Mouse (Mus musculus) heart, adult 2 months (tissue): ENCODE measurements at regions not wholly inside any gene's neighbourhood (a gene's known extent, or its start where the extent isn't known, plus 50 kb on each side); places are given as distances from the start of the nearest gene placed in this dataset.

Experiments used
- DNase-seq, 2 experiments: peaks; one replicate each; pipeline ENCODE4 v3.0.0; 2021
- H3K27ac ChIP-seq: fragments of 200-600 bp; 2 replicates; pipeline ENCODE4 v1.8.1; 2022
- H3K27me3 ChIP-seq: fragments of 200-500 bp; 2 replicates; pipeline ENCODE4 v1.6.1; 2012; ENCODE audit warnings: mild to moderate bottlenecking, low read length, inconsistent platforms, mixed read lengths; ENCODE audit not compliant: control insufficient read depth, insufficient read depth
- H3K36me3 ChIP-seq: fragments of 200-500 bp; 2 replicates; pipeline ENCODE4 v1.6.1; 2012; ENCODE audit warnings: low read length, inconsistent platforms; ENCODE audit not compliant: control insufficient read depth, insufficient read depth
- H3K4me1 ChIP-seq: fragments of 200-500 bp; 2 replicates; pipeline ENCODE4 v1.6.1; 2011; ENCODE audit warnings: low read length; ENCODE audit not compliant: control insufficient read depth, insufficient read depth
- H3K4me3 ChIP-seq: fragments of 200-600 bp; 2 replicates; pipeline ENCODE4 v1.8.1; 2022
- H3K79me2 ChIP-seq: fragments of 200-500 bp; replicated peaks from 2 replicates; pipeline ENCODE4 v1.6.1; 2012; ENCODE audit warnings: mild to moderate bottlenecking, inconsistent platforms, low read length, moderate library complexity, mixed read lengths; ENCODE audit not compliant: control insufficient read depth, insufficient read depth
- H3K9ac ChIP-seq: fragments of 200-500 bp; 2 replicates; pipeline ENCODE4 v1.6.1; 2012; ENCODE audit warnings: low read depth, mild to moderate bottlenecking, control low read depth, inconsistent platforms, low read length, mixed read lengths
- CTCF ChIP-seq: fragments of 200-600 bp; IDR thresholded peaks from 2 replicates; pipeline ENCODE4 v1.8.1; 2022; ENCODE audit warnings: antibody characterized with exemption, mild to moderate bottlenecking, moderate library complexity
- EP300 ChIP-seq: fragments of 200-500 bp; IDR thresholded peaks from 2 replicates; pipeline ENCODE4 v1.6.1; 2011; ENCODE audit warnings: low read depth, low read length, control low read depth; ENCODE audit not compliant: insufficient read depth
- POLR2A ChIP-seq: fragments of 200-500 bp; IDR thresholded peaks from 2 replicates; pipeline ENCODE4 v1.6.1; 2011; ENCODE audit warnings: mild to moderate bottlenecking, low read depth, low read length, control low read depth; ENCODE audit not compliant: insufficient read depth
- WGBS: fragments of 180-500 bp; shearing (Covaris S2); methylation state at CpG from one replicate; pipeline ENCODE4 v1.1.7; 2018; 5-methylcytosine and 5-hydroxymethylcytosine counted together
- intact Hi-C: fragments of 180-260 bp; cut with DNase I; formaldehyde crosslinking; loops from one replicate; pipeline ENCODE4 v1.15.1; 2025

- no peak overlapping the region for H3K4me3 ChIP-seq
- H3K27me3 ChIP-seq = no peaks in the 10 kb centered on the region
- H3K9ac ChIP-seq = peak overlapping the region; percentile 2; the same call in 1 of the 2 replicates
- peak in 1 of 2 experiments; percentile 31 for DNase-seq
- intact Hi-C loops = loop anchor here (1.0 to 5.0 kb wide), 6 partner anchors 14 to 314 kb away; no protein-coding TSS in a partner anchor
- 54% methylated on average over 10 of the region's 10 CpGs for WGBS
- H3K79me2 ChIP-seq = no peaks in the 10 kb centered on the region
- H3K4me1 ChIP-seq = peaks cover 26% of the 10 kb centered on the region
- H3K36me3 ChIP-seq = peaks cover 5% of the 10 kb centered on the region; the same call in 1 of the 2 replicates
- peak overlapping the region; percentile 95 for H3K27ac ChIP-seq
- 0 out of 2 replicates have a peak, but pooled peaks have one; percentile 16 for TF ChIP-seq EP300
- no peak for TF ChIP-seq CTCF
- no peak for TF ChIP-seq POLR2A
Measured at GRCm38 (mm10) chr14:76818256-76819010, 218.1 kb upstream of the Ccdc122 start.

GRCm38 (mm10) chr14:76817189-76817772 is 219.3 kb upstream of the Ccdc122 start:
- Histone ChIP-seq H3K4me3 (no peak overlapping the region), H3K27ac (peak overlapping the region; percentile 95), H3K4me1 (peaks cover 28% of the 10 kb centered on the region), H3K9ac (no peak overlapping the region), H3K79me2 (no peaks in the 10 kb centered on the region), H3K36me3 (peaks cover 5% of the 10 kb centered on the region; the same call in 1 of the 2 replicates), H3K27me3 (no peaks in the 10 kb centered on the region)
- DNase-seq = peak in 1 of 2 experiments; percentile 28
- intact Hi-C loops = loop anchor here (5.0 kb wide), 4 partner anchors 105 to 195 kb away; no protein-coding TSS in a partner anchor
- TF ChIP-seq CTCF = no peak
- no peak for TF ChIP-seq EP300
- TF ChIP-seq POLR2A = no peak
- 55% methylated on average over 5 of the region's 5 CpGs for WGBS

DNA sequence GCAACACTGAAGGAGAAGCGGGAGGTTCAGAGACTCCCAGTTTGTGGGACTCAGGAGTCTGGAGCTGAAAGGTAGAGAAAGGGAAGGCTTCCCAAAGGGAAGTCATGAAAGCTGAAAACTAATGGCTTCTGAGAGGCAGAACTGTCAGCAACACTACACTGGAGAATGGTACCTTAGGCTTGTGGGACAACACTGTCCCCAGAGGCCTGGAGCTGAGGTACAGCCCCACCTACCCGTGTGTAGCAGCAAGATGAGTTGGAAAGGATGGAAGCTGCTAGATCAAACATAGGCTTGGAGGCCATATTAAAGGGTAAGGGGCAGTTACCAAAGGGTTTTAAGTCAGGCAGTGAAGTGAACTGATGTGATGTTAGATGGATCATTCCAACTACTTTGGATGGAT is 219.9 kb upstream of the Ccdc122 start:
- H3K36me3 ChIP-seq = peaks cover 5% of the 10 kb centered on the region; the same call in 1 of the 2 replicates
- intact Hi-C loops = loop anchor here (5.0 kb wide), 4 partner anchors 104 to 194 kb away; no protein-coding TSS in a partner anchor
- no peak overlapping the region for H3K4me3 ChIP-seq
- no peak overlapping the region for H3K27ac ChIP-seq
- TF ChIP-seq POLR2A = no peak
- no peak for TF ChIP-seq EP300
- no peak for TF ChIP-seq CTCF
- H3K27me3 ChIP-seq = no peaks in the 10 kb centered on the region
- peaks cover 30% of the 10 kb centered on the region for H3K4me1 ChIP-seq
- H3K79me2 ChIP-seq = no peaks in the 10 kb centered on the region
- 93% methylated on average over 2 of the region's 2 CpGs for WGBS
- no peak overlapping the region for H3K9ac ChIP-seq
- no peak for DNase-seq

DNA sequence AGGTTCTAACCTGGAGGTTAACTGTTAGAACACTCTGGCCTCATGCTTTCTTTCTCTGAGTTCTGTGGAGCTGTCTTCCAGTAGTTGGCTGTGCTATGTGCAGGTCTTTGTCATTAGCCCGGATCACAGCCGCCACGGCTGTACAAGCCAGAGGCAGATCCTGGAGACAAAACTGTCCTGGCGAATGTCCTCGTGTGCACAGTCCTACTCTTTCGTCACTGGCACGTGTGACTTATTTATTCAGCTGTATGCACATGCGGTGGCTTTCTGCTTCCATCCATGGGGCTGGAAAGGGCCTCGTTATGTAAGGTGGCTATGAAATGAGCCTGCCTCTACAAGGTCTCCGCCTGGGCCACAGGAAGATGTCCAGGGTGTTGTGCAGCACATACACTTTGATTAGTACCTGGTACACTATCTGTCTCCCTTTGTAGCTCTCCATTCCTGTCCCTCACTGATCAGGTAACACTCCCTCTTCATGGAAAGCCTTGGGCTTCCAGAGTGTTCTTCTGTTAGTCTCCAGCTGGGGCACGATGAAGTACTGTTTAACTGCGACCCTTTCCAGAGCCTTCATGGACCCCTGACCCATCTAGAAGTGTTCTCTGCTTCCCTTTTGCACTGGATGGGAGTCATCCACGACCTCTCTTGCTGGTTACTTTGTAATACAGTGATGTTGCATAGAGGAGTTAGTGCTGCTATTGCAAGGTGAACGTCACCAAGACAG is 224.3 kb upstream of the Ccdc122 start:
- H3K4me3 ChIP-seq = no peak overlapping the region
- no peaks in the 10 kb centered on the region for H3K79me2 ChIP-seq
- no peak for DNase-seq
- intact Hi-C loops = no loop called here
- no peak overlapping the region for H3K9ac ChIP-seq
- TF ChIP-seq EP300 = no peak
- no peak for TF ChIP-seq CTCF
- 66% methylated on average over 14 of the region's 14 CpGs for WGBS
- peaks cover 8% of the 10 kb centered on the region for H3K4me1 ChIP-seq
- no peak overlapping the region for H3K27ac ChIP-seq
- H3K36me3 ChIP-seq = peaks cover 3% of the 10 kb centered on the region; the same call in 1 of the 2 replicates
- no peaks in the 10 kb centered on the region for H3K27me3 ChIP-seq

- no peak overlapping the region for H3K9ac ChIP-seq
- no peak for DNase-seq
Measured at GRCm38 (mm10) chr14:76810697-76811589, 225.6 kb upstream of the Ccdc122 start.

More at GRCm38 (mm10) chr14:76810697-76811589, 225.6 kb upstream of the Ccdc122 start:
- Histone ChIP-seq H3K79me2 (no peaks in the 10 kb centered on the region), H3K4me1 (peaks cover 8% of the 10 kb centered on the region), H3K36me3 (peaks cover 3% of the 10 kb centered on the region; the same call in 1 of the 2 replicates), H3K27me3 (no peaks in the 10 kb centered on the region), H3K4me3 (no peak overlapping the region), H3K27ac (no peak overlapping the region)
- 46% methylated on average over 21 of the region's 21 CpGs for WGBS
- TF ChIP-seq CTCF (no peak), POLR2A (no peak), EP300 (no peak)
- intact Hi-C loops = no loop called here
